Mouse (Mus musculus) T-cell, adult 2 months (primary cell): Measurements from ENCODE around the gene Rai1.

Experiments
- DNase-seq: peaks from one replicate; pipeline ENCODE4 v3.0.0; 2022; ENCODE audit warnings: low spot score

The Rai1 gene

GRCm38 (mm10) chr11:60163362-60163761 lies 58.5 kb downstream of the Rai1 start:
- DNase-seq: no peak

DNA sequence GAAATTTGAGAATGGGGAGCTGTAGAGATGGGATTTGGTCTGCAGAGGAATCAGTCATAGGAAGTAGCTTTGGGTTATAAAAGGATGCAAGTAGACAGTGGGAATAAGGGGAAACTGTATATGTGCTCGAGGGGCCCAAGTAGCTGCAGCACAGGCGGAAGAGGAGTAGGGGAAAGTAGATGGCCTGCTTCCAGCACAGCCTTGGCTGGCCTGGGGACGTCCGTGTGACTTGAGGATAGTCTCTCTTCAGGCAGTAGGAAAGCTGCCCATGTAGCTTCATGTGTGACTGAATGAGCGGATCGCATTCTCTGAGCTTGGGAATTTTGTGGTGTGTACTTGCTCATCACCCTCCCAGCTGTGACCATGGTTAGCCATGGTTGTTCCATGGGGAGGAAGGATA lies 59.6 kb downstream of the Rai1 start:
- no peak for DNase-seq

DNA sequence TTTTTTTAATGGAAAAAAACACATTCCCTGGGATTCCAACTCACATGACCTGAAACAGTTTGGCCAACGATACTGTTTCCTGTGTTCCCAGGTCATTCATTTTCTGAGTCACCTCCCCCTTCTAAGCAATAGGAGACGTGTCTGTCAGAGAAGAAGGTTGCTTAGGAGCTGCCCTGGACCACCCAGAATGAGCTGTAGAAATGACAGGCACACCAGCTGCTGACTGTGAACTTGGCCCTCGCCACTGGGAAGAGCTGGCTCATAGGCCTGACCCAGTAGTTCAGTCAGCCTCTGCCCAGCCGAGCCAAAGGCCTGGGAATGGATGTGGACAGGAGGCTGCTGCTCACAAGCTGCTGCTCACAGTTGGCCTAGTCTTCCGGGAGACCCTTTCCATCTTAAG lies 60.3 kb downstream of the Rai1 start:
- no peak for DNase-seq

DNA sequence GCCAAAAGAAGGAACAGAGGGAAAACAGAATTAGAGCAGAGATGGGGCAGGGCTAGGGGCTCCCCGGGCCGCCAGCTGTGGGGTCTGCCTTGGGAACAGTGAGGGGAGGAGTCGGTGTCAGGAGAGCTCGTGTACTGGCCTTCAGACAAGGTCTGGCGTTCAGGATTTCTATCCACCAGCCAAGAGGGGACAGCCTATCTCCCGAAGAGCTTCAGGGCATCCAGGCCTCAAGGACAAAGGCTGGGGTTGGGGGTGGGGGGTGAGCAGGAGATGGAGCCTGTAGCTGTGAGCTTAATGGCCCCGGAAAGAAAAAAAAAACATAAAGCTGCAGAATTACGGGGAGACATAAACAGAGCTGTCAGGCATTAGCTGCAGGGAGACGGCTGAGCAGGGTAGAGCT lies 64.0 kb downstream of the Rai1 start:
- no peak for DNase-seq

GRCm38 (mm10) chr11:60172074-60172473 lies 67.3 kb downstream of the Rai1 start:
- DNase-seq: no peak

DNA sequence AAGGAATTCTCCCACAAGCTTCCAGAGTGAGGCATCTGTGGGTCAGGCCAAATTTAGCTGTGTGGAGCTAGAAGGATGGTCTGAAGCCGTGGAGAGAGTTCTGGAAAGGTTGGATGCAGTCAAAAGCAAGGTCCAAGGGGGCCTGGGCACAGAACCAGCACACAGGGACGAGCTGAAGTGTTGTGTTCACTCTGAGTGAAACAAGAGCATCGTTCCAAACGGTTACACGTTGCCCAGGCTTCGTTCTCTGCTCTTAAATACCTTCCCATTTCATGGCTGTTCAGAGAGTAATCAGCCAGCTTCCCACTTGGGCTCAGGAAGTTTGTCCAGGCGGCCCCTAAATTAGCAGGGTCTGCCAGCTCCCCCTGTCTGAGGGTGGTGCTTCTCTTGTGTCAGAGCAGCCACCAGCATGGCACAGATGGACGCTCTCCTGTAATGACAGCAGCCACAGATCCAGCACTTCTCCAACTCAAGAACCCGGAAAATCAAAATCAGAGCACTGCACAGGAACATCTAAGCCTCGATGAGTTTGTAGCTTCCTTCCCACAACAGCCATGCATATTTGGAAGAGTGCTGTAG lies 68.9 kb downstream of the Rai1 start:
- DNase-seq: no peak

- peak; percentile 36 for DNase-seq
These were observed 70.8 kb downstream of the Rai1 start for GRCm38 (mm10) chr11:60175371-60176181.

- DNase-seq: peak; percentile 44
These were observed 71.6 kb downstream of the Rai1 start for GRCm38 (mm10) chr11:60176182-60176974.

- DNase-seq: no peak
These were observed 72.3 kb downstream of the Rai1 start for GRCm38 (mm10) chr11:60176975-60177657.

- no peak for DNase-seq
These were observed 73.2 kb downstream of the Rai1 start for GRCm38 (mm10) chr11:60178005-60178404.

- no peak for DNase-seq
These were observed 73.7 kb downstream of the Rai1 start for GRCm38 (mm10) chr11:60178506-60178905.

GRCm38 (mm10) chr11:60182116-60182670 lies 77.4 kb downstream of the Rai1 start:
- DNase-seq: no peak

DNA sequence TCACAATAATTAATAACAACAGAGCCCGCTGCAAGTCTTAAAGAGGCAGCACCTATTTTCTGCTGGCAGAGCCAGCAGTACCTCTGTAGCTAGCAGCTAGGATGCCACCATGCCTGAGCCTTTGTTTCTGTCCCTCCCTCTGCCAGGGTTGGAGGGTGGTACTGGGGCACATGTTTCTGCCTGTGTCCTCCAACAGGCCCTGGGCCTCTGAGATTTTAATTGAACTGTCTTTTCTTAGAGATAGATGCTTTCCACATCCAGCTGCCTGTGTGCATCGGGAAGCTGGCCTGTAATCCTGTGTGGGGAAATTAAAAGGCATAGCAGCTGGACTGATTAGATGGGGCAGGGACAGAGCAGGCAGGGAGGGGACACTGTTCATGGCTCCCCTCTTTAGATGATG lies 77.9 kb downstream of the Rai1 start:
- no peak for DNase-seq

DNA sequence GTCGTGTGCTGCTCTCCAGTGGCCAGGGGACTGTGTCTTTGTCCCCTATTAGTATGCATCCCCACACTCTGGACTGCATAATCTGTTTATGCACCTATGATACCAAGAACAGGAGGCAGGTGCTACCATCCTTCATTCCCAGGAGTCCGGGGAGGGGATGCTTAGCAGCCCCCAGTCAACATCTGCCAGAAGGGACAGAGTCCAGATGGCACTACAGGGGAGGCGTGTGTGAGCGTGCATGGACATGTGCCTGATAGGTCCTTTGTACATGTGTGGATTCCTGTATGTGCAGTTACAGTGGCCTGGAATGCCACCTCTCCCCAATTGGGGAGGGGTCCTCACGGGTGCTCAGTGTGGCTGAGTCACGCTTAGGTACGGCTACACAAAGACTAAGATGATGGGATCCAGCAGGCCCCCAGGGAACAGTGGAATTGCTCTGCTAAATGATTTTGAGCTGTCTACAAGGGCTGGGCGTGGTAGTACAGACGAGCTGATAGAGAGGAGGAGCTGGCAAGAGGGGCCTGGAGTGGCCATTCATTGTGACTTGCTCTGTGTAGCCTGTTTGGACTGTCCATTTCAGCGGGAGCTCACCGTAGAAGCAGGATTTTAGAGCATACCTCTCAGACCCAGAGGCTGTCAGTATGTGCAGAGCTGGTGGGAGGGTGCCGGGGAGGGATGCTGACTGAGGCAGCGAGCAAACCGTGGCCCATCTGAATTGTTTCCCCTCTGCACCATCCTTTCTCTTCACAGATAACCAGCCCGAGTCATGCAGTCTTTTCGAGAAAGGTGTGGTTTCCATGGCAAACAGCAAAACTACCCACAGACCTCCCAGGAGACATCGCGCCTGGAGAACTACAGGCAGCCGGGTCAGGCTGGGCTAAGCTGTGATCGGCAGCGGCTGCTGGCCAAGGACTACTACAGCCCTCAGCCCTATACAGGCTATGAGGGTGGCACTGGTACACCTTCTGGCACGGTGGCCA lies 79.8 kb downstream of the Rai1 start:
- DNase-seq: peak; percentile 46

DNA sequence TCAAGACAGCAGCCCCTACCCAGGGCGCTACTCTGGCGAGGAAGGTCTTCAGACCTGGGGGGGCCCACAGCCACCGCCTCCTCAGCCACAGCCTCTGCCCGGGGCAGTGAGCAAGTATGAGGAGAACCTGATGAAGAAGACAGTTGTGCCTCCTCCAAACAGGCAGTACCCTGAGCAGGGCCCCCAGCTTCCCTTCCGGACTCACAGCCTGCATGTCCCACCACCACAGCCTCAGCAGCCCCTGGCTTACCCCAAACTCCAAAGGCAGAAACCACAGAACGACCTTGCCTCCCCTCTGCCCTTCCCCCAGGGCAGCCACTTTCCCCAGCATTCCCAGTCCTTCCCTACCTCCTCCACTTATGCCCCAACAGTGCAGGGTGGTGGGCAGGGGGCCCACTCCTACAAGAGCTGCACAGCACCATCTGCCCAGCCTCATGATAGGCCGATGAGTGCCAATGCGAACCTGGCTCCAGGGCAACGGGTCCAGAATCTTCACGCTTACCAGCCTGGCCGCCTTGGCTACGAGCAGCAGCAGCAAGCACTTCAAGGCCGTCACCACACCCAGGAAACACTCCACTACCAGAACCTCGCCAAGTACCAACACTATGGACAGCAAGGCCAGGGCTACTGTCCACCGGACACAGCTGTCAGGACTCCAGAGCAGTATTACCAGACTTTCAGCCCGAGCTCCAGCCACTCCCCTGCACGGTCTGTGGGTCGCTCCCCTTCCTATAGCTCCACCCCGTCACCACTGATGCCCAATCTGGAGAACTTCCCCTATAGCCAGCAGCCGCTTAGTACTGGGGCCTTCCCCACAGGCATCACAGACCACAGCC lies 80.8 kb downstream of the Rai1 start:
- no peak for DNase-seq

DNA sequence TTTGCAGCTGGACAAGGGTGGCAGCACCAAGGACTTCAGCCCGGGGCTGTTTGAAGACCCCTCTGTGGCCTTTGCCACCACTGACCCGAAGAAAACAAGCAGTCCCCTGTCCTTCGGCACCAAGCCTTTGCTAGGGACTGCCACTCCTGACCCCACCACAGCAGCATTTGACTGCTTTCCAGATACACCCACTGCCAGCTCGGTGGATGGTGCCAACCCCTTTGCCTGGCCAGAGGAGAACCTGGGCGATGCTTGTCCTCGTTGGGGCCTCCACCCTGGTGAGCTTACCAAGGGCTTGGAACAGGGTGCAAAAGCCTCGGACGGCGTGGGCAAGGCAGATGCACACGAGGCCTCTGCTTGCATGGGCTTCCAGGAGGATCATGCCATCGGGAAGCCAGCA lies 82.3 kb downstream of the Rai1 start:
- DNase-seq: no peak

- no peak for DNase-seq
These were observed 83.6 kb downstream of the Rai1 start for GRCm38 (mm10) chr11:60188275-60188853.

DNA sequence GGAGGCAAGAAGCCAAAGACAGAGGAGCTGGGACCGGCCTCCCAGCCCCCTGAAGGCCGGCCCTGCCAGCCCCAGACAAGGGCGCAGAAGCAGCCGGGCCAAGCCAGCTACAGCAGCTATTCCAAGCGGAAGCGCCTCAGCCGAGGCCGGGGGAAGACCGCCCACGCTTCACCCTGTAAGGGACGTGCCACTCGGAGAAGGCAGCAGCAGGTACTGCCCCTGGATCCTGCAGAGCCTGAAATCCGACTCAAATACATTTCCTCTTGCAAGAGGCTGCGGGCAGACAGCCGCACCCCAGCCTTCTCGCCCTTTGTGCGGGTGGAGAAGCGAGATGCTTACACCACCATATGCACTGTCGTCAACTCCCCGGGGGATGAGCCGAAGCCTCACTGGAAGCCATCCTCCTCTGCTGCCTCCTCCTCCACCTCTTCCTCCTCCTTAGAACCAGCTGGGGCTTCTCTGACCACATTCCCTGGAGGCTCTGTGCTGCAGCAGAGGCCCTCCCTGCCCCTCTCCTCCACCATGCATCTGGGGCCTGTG lies 84.8 kb downstream of the Rai1 start:
- DNase-seq: no peak

GRCm38 (mm10) chr11:60190055-60190641 lies 85.3 kb downstream of the Rai1 start:
- no peak for DNase-seq
